Mouse (Mus musculus) sigmoid colon, adult 10 weeks (tissue): Measurements from ENCODE around the gene Parvb. TPM values are rescaled to one million over a fixed set of nuclear protein-coding genes. Genes with fewer than 3 reads are reported as not detected.

Experiments used
- polyA plus RNA-seq: library from polyadenylated mRNA; stranded (reverse); fragments of 350-450 nt; fragmentation: Illumina TruSeq; extraction: RNeasy Lipid Tissue Mini Kit (QIAGEN cat#74804); gene quantifications from one replicate; pipeline ENCODE4 v1.2.3, GENCODE M21; 2014; ENCODE audit warnings: low read depth, low replicate concordance

Parvb gene
- 1.0 TPM for polyA plus RNA-seq

DNA sequence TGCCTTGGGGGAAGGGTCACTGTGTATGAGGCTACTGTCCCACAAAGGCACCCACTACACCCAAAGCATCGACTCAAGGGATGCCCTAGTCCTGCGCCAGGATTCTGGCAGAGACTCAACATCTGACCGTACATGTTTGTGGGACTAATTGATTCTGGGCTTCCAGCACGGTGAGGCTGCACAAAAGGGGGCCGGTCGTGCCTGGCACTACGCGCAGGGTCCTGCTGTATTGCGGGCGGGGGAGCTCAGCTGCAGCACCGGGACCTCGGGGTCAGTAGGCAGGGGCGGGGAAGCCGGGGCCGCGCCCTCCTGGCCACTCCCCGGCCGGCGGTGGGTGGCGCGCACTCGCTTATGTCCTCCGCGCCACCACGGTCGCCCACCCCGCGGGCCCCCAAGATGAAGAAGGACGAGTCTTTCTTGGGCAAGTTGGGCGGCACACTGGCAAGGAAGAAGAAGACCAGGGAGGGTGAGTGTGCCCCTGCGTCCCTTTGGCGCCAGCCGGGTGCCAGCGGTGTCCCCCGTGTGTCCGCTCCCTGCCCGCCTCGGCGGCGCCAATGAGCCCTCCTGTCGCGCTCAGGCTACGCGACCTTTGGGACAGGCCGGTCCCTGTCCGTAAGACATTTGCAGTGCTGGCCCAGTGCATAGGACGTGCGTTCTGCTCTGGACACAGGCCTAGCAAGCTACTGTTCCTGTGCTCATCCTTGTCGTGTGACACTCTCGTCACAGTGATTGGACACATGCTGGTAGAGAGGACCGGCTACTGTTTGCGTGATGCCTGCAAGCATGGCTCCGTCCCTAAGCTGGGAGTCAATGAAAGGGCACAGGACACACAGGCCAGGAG, at the start of gene Parvb:
TSS of gene Parvb (plus strand) at position 323 of the 841 bp plus-strand sequence.

GRCm38 (mm10) chr15:84192058-84192791, 39.6 kb upstream of the Parvb start, which contains the start of gene Samm50:
TSS of gene Samm50 (plus strand) at chr15:84192241.

GRCm38 (mm10) chr15:84323966-84324869, 92.4 kb downstream of the Parvb start, which contains the start of gene Parvg:
TSS of gene Parvg (plus strand) at chr15:84324026.

Other genes starting within 250 kb of the Parvb start
- gene Efcab6, start 166.7 kb upstream of the Parvb start, polyA plus RNA-seq: not detected
- gene Sult4a1, start 126.3 kb upstream of the Parvb start, polyA plus RNA-seq: 0.41 TPM
- gene Pnpla5, start 108.9 kb upstream of the Parvb start, polyA plus RNA-seq: not detected
- not detected for gene Pnpla3, start 64.2 kb upstream of the Parvb start, polyA plus RNA-seq
- 41.8 TPM for gene Samm50, start 39.8 kb upstream of the Parvb start, polyA plus RNA-seq
- 1.2 TPM for gene Parvg, start 92.0 kb downstream of the Parvb start, polyA plus RNA-seq
- 3.1 TPM for gene Shisal1, start 215.1 kb downstream of the Parvb start, polyA plus RNA-seq